ENCODE assay signal across 29 mouse cellular contexts in the genomic region with DNA sequence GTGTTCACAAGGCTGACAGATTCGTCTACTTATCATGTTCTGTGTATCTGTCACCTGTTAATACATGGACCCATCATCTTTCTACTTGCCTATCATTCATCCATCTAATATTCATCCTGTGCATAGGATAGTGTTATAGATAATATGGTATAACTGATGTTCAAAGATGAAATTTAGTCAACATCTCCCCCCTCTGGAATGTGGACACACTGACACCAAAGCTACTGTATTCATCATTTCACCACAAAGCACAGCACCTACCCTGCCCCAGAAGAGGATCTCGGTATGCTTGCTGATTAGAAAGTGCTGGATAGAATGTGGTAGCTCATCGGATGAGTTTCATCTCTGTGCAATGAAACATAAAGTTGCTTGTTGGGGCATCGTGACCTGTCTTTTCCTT.
DNase-seq lines count a peak whose midpoint lies in the region; ATAC-seq and TF ChIP-seq lines count a peak whose summit lies in the region.
"Had no signal": no experiment of that assay in that cellular context is flagged by ENCODE, and none has a peak within 500 bp of the region (broad histone marks: within the 10 kb centered on the region; RNA-seq: fewer than 3 reads in every experiment).

No protein-coding gene starts in this region.

- WGBS in forebrain, postnatal 0 days = 71% methylated on average over 4 of the region's 4 CpGs
- WGBS in forebrain, embryonic 13.5 days = 87% methylated on average over 4 of the region's 4 CpGs

- no peak overlapping the region for H3K4me2 ChIP-seq in forebrain, postnatal 0 days (ENCODE audit: low read depth)
- no peak overlapping the region for H3K4me2 ChIP-seq in forebrain, embryonic 13.5 days
- H3K4me2 ChIP-seq: embryonic facial prominence, embryonic 12.5 days; heart, embryonic 15.5 days; hindbrain, embryonic 13.5 days; kidney, embryonic 15.5 days; liver, embryonic 12.5 days; midbrain, embryonic 15.5 days had no signal

- no peaks in the 10 kb centered on the region for H3K9me3 ChIP-seq in forebrain, postnatal 0 days (ENCODE audit: low read length)
- H3K9me3 ChIP-seq in forebrain, embryonic 13.5 days (replicated peaks) = peaks cover under 1% of the 10 kb centered on the region; the same call in 1 of the 2 replicates
- H3K9me3 ChIP-seq: embryonic facial prominence, embryonic 12.5 days; heart, embryonic 10.5 days; heart, embryonic 15.5 days; kidney, embryonic 15.5 days; liver, embryonic 12.5 days; midbrain, embryonic 15.5 days had no signal

- no peak for TF ChIP-seq POLR2A in brain, embryonic 14.5 days (IDR thresholded peaks at IDR 0.05; ENCODE audit: borderline replicate concordance, extremely low read depth, insufficient read depth, insufficient read length, poor library complexity, severe bottlenecking)

- H3K4me1 ChIP-seq in forebrain, postnatal 0 days (ENCODE audit: insufficient read depth) = no peaks in the 10 kb centered on the region
- no peaks in the 10 kb centered on the region for H3K4me1 ChIP-seq in forebrain, embryonic 13.5 days
- H3K4me1 ChIP-seq: embryonic facial prominence, embryonic 12.5 days; forebrain, embryonic 10.5 days; heart, embryonic 10.5 days; heart, embryonic 15.5 days; hindbrain, embryonic 13.5 days; kidney, embryonic 15.5 days; liver, embryonic 12.5 days; megakaryocyte, embryonic 14.5 days; midbrain, embryonic 15.5 days had no signal

- no peaks in the 10 kb centered on the region for H3K36me3 ChIP-seq in forebrain, postnatal 0 days (ENCODE audit: insufficient read depth)
- H3K36me3 ChIP-seq in forebrain, embryonic 13.5 days (ENCODE audit: poor library complexity, severe bottlenecking) = no peaks in the 10 kb centered on the region
- H3K36me3 ChIP-seq: embryonic facial prominence, embryonic 12.5 days; forebrain, embryonic 10.5 days; heart, embryonic 10.5 days; heart, embryonic 15.5 days; hindbrain, embryonic 13.5 days; kidney, embryonic 15.5 days; liver, embryonic 12.5 days; midbrain, embryonic 15.5 days had no signal

- intact Hi-C loops in left cerebral cortex, adult 2 months (cut with DNase I) = loop anchor here (5.0 kb wide), 1 partner anchor 1075 kb away; a partner anchor contains a TSS

- no peak overlapping the region for H3K4me3 ChIP-seq in forebrain, postnatal 0 days (ENCODE audit: low read depth, low read length)
- H3K4me3 ChIP-seq in forebrain, embryonic 13.5 days = no peak overlapping the region
- no peak overlapping the region for H3K4me3 ChIP-seq in left cerebral cortex, adult 2 months
- H3K4me3 ChIP-seq: embryonic facial prominence, embryonic 12.5 days; forebrain, embryonic 10.5 days; heart, embryonic 10.5 days; heart, embryonic 15.5 days; hindbrain, embryonic 13.5 days; kidney, embryonic 15.5 days; liver, embryonic 12.5 days; megakaryocyte, embryonic 14.5 days; midbrain, embryonic 15.5 days had no signal

- no peak overlapping the region for H3K9ac ChIP-seq in forebrain, postnatal 0 days
- no peak overlapping the region for H3K9ac ChIP-seq in forebrain, embryonic 13.5 days
- H3K9ac ChIP-seq: embryonic facial prominence, embryonic 12.5 days; heart, embryonic 15.5 days; hindbrain, embryonic 13.5 days; kidney, embryonic 15.5 days; liver, embryonic 12.5 days; liver, postnatal 0 days; midbrain, embryonic 15.5 days had no signal

- H3K27ac ChIP-seq in forebrain, postnatal 0 days (ENCODE audit: low read depth, low read length) = no peak overlapping the region
- H3K27ac ChIP-seq in forebrain, embryonic 13.5 days = no peak overlapping the region
- no peak overlapping the region for H3K27ac ChIP-seq in left cerebral cortex, adult 2 months
- H3K27ac ChIP-seq: embryonic facial prominence, embryonic 12.5 days; forebrain, embryonic 10.5 days; heart, embryonic 10.5 days; heart, embryonic 15.5 days; hindbrain, embryonic 13.5 days; kidney, embryonic 15.5 days; liver, embryonic 12.5 days; midbrain, embryonic 15.5 days had no signal

- no peak for ATAC-seq in forebrain, postnatal 0 days
- ATAC-seq in forebrain, embryonic 13.5 days = no peak
- ATAC-seq: inflammation-experienced regulatory T-cells, adult 6 months; liver, embryonic 12.5 days; liver, postnatal 0 days; midbrain, embryonic 15.5 days had no signal

- no peaks in the 10 kb centered on the region for H3K27me3 ChIP-seq in forebrain, postnatal 0 days (ENCODE audit: insufficient read depth, low read length)
- no peaks in the 10 kb centered on the region for H3K27me3 ChIP-seq in forebrain, embryonic 13.5 days
- H3K27me3 ChIP-seq: embryonic facial prominence, embryonic 12.5 days; heart, embryonic 15.5 days; hindbrain, embryonic 13.5 days; kidney, embryonic 15.5 days; liver, embryonic 12.5 days; megakaryocyte, embryonic 14.5 days; midbrain, embryonic 15.5 days had no signal

- TF ChIP-seq CTCF in forebrain, postnatal 0 days (IDR thresholded peaks at IDR 0.05; ENCODE audit: low read depth) = peak; percentile 51
- peak; percentile 37 for TF ChIP-seq CTCF in left cerebral cortex, adult 2 months (IDR thresholded peaks at IDR 0.05)
- TF ChIP-seq CTCF in brain, embryonic 14.5 days (IDR thresholded peaks at IDR 0.05; ENCODE audit: borderline replicate concordance, extremely low read depth, insufficient read depth, insufficient read length) = no peak

- DNase-seq in forebrain, postnatal 0 days = no peak
- DNase-seq in left cerebral cortex, adult 2 months (ENCODE audit: extremely low spot score in 1 of 2, low spot score in 2 of 2) = no peak
- no peak for DNase-seq in left cerebral cortex, adult 11 months (ENCODE audit: low spot score)
- peak; percentile 47 for DNase-seq in Muller cell, postnatal 12 days (ENCODE audit: inconsistent ontology term)
- DNase-seq in brain, embryonic 14.5 days (ENCODE audit: low read depth) = peak; percentile 32
- no peak for DNase-seq in gastrocnemius, adult 18-20 months (ENCODE audit: low spot score)
- DNase-seq: adrenal gland, adult 2 months; adrenal gland, postnatal 36 days; cerebellum, adult 8-10 months; cerebellum, postnatal 25 days; gastrocnemius, postnatal 25 days; heart, postnatal 4 days; kidney, adult 18-20 months; kidney, postnatal 4 days; liver, postnatal 0 days; lung, postnatal 4 days; right cerebral cortex, postnatal 4 days; thymus, postnatal 4 days had no signal

Comparison
In these comparisons a context has a peak if more than half of its experiments do, and no peak if none do; other contexts are left out.
1. DNase-seq: peak in Muller cell, postnatal 12 days (single experiment) and brain, embryonic 14.5 days (single experiment); none in forebrain, postnatal 0 days (single experiment), left cerebral cortex, adult 2 months (0 of 2), left cerebral cortex, adult 11 months (single experiment) and gastrocnemius, adult 18-20 months (single experiment).